Mouse (Mus musculus) bone marrow, adult 2 months (tissue): ENCODE measurements around the gene Pabpc4. TPM values are rescaled to one million over a fixed set of nuclear protein-coding genes. Genes with fewer than 3 reads are reported as not detected.

Source experiments
- H3K27ac ChIP-seq: fragments of 200-500 bp; 2 replicates; pipeline ENCODE4 v1.5.1; 2012; ENCODE audit warnings: low read depth, mild to moderate bottlenecking, control low read depth, inconsistent platforms, low read length; ENCODE audit not compliant: control insufficient read depth, poor library complexity, insufficient read depth
- H3K4me1 ChIP-seq: fragments of 200-500 bp; 2 replicates; pipeline ENCODE4 v1.6.1; 2011; ENCODE audit warnings: low read length; ENCODE audit not compliant: control insufficient read depth, insufficient read depth
- H3K4me3 ChIP-seq: fragments of 200-500 bp; replicated peaks from 2 replicates; pipeline ENCODE3; 2011; ENCODE audit warnings: mild to moderate bottlenecking, low read depth, low read length, control low read depth; ENCODE audit not compliant: control insufficient read depth
- CTCF ChIP-seq: fragments of 200-500 bp; IDR thresholded peaks from 2 replicates; pipeline ENCODE4 v1.5.1; 2011; ENCODE audit warnings: low read length, control low read depth; ENCODE audit not compliant: control insufficient read depth, insufficient read depth
- POLR2A ChIP-seq: fragments of 200-500 bp; IDR thresholded peaks from 2 replicates; pipeline ENCODE4 v1.6.1; 2011; ENCODE audit warnings: low read depth, mild to moderate bottlenecking, control low read depth, low read length, borderline replicate concordance; ENCODE audit not compliant: control insufficient read depth
- WGBS: fragments of 180-500 bp; shearing (Covaris S2); methylation state at CpG from one replicate; pipeline ENCODE4 v1.1.7; 2018; 5-methylcytosine and 5-hydroxymethylcytosine counted together
- polyA plus RNA-seq: library from polyadenylated mRNA; stranded (reverse); fragments of >200 nt; gene quantifications from 2 replicates; pipeline ENCODE4 v1.2.4, GENCODE M21; 2011; ENCODE audit warnings: low replicate concordance; ENCODE audit not compliant: missing spikeins, insufficient read depth, insufficient read length

The Pabpc4 gene
- polyA plus RNA-seq, 1 experiment: 150 TPM

DNA sequence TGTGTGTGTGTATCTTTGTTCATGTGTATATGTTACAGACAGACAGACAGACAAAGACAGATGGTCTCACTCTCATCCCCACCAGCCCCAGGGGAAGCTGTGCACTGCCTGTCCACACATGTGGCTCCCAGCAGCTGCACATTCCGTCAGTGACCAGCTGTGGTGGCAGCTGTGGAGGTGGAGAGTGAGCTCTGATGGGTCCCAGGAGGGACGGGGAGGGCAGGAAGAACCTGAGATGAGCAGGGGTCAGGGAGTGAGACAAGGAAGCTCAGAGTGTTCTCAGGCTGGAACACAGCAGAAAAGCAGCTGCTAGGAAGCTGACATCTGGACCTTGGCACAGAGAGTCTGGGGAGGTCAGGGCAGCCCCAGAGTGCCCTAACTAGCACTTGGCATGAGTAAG, 33.9 kb upstream of the Pabpc4 start:
- no peak for TF ChIP-seq CTCF
- TF ChIP-seq POLR2A: no peak
- H3K4me3 ChIP-seq: no peak overlapping the region
- 60% methylated on average over 2 of the region's 2 CpGs for WGBS
- no peaks in the 10 kb centered on the region; the same call in none of the 2 replicates for H3K4me1 ChIP-seq
- H3K27ac ChIP-seq: no peak overlapping the region

DNA sequence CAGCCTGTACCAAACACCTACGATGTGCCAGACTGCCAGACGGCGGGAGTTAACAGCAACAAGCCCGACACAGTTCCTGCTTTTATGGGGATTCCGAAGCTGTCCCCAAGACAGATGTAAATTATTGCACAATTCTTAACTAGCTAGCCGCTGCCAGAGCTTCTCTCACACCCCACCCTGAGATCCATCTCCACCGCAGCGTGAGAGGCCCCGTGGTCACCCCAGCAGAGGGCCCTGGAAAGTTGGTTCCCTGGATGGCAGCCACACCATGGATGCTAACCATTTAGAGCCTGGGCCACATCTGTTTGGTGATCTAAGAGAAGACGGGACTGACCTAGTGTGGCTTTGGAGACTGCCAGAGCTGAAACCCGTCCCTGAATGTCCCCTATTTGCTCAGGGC, 33.0 kb upstream of the Pabpc4 start:
- WGBS: 68% methylated on average over 11 of the region's 11 CpGs
- H3K4me1 ChIP-seq: no peaks in the 10 kb centered on the region; the same call in none of the 2 replicates
- H3K4me3 ChIP-seq: no peak overlapping the region
- H3K27ac ChIP-seq: no peak overlapping the region
- TF ChIP-seq CTCF: no peak
- TF ChIP-seq POLR2A: no peak

DNA sequence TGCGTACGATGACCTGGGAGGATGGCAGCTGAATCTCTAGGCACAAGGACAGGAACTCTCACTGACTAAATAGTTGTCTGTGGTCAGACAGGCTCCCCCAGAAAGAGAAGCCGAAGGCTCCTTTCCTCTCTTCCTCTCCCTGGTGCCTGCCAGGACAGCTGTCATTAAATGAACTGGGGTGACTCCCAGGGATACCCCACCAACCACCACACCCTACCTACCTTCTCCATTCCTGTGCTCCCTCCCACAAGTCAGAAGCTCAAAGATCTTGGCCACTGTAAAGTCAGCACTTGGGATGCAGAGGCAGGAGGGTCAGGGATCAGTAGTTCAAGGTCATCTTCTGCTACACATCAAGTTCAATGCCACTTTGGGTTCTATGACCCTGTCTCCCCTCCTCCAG, 29.3 kb upstream of the Pabpc4 start:
- 19% methylated on average over 3 of the region's 3 CpGs for WGBS
- H3K4me1 ChIP-seq: no peaks in the 10 kb centered on the region; the same call in none of the 2 replicates
- no peak overlapping the region for H3K27ac ChIP-seq
- no peak overlapping the region for H3K4me3 ChIP-seq
- TF ChIP-seq CTCF (no peak), POLR2A (no peak)

DNA sequence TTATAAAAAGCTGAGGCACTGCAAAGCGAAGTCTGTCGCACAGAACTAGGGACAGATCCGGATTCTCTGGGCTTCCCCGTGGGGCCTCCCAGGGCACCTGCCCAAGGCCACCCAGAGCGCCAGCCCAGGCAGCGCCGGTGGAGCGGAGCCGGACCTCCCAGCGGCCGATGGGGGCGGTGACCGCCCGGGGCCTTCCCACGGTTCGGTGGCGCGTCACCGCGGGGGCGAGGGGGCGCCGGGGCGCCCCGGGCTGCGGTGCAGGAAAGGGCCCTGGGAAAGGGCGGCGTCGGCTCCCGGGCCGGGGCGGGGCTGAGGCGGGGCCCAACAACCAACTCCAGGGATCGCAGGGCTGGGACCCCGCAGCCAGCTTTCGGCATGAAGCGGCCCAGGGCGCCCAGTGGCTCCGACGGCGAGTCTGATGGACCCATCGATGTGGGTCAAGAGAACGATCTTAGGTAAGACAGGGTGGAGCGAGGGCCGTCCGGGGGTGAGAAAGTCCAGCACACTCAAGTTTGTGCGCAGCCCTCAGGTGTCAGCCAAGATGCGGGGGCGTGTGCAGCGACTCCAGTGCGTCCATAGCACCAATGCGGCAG, 28.6 kb upstream of the Pabpc4 start, which contains the start of gene Heyl:
TSS of gene Heyl (plus strand) at position 65 of the 593 bp plus-strand sequence.
- TF ChIP-seq CTCF (no peak), POLR2A (no peak)
- H3K4me1 ChIP-seq: no peaks in the 10 kb centered on the region; the same call in none of the 2 replicates
- peak within 1 kb of the TSS; percentile 15 for H3K4me3 ChIP-seq
- no peak within 1 kb of the TSS for H3K27ac ChIP-seq
- WGBS: 5% methylated on average over 52 of the region's 52 CpGs

DNA sequence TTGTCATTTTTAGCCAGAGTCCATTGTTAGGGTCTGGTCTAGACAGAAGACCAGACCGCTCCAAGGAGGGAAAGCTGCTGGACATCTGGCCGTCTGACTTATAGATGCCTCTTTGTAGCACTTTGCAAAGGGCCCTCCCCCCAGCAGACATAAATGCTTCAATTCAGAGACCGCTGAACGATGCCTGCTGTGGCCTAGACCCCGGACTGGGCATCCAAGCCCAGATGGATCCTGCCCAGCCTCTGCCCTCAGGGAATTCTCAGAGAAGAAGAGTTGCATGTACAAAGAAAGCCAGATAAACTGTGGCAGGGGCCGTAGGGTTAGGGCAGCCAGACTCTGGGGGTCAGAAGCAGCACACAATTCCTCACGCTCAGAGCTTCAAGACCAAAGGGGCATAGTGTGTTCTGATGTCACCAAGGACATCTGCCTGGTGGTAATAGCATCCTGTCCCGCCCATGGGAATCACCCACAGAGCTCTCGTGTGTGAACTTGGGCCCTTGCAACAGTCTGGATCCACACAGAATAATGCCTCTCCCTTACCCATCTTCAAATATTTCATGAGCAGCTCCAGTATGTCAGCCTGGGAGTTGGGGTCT, 26.2 kb upstream of the Pabpc4 start:
- Histone ChIP-seq H3K4me3 (no peak overlapping the region), H3K27ac (no peak overlapping the region), H3K4me1 (no peaks in the 10 kb centered on the region; the same call in none of the 2 replicates)
- 68% methylated on average over 9 of the region's 9 CpGs for WGBS
- no peak for TF ChIP-seq POLR2A
- no peak for TF ChIP-seq CTCF

DNA sequence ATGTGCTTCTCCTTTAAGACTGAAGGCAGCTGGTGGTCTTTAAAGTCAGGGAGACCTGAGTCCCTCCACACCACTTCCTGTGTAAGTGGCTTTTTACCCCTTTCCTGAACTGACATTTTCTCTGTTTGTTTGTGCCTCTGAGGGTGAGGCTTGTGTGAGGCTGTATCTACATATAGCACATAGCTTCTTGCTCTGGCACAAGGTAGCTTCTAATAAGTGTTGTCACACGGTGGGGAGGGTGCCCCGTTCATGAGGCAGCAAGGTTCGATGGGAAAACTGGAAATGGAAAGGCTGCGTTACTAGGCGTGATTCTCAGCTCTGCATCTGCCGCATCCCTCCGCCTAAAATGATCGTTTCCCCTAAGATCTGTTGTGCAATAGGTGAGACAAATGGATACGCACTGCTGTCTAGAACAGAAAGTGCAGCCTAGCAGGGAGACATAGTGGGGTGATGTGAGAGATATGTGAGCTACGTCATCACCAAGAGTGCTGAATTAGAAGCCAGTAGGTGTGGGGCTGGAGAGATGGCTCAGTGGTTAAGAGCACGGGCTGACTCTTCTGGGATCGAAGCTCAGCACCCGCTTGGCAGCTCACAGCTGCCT, 25.6 kb upstream of the Pabpc4 start:
- Histone ChIP-seq H3K27ac (no peak overlapping the region), H3K4me3 (no peak overlapping the region), H3K4me1 (no peaks in the 10 kb centered on the region; the same call in none of the 2 replicates)
- 65% methylated on average over 13 of the region's 13 CpGs for WGBS
- TF ChIP-seq CTCF (no peak), POLR2A (no peak)

DNA sequence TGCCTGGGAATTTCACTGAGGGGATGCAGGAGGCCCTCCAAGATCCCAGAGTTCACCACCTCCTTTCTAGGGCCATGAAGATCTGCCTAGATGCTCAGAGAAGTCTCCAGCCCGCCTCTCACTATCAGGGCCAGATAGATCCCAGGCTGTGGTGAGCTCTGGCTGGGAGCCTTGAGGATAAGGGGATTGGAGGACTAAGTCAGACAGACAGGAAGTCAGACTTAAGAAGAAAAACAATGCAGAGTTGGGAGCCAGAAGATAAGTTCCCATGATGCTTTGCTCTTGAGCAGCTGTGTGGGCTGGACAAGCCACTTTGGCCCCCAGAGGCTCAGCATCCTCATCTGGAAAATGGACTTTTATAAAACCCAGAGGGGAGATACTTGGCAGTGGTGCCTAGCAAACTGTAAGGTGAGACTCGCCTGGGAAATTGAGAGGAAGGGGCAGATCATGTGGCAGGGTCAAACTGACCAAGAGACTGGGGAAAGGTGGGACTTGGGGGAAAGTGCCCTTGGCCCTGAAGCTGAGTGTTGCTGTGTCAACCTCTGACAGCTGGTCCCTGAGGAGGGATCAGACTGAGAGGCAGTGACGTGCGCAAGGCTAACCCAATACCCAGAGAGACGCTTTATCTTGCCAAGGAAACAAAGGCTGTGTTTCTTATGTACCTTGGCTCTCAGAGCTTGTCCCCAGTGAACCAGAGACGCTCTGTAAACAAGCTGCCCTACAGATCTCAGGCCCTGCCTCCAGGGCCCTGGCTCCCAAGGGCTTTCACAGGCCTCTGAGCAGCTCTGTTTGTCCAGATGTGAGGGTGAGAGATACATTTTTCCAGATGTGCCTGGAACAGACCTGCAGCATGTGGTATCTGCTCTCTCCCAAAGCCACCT, 24.5 kb upstream of the Pabpc4 start:
- peak overlapping the region; percentile 4 for H3K27ac ChIP-seq
- H3K4me1 ChIP-seq: no peaks in the 10 kb centered on the region; the same call in 1 of the 2 replicates
- 70% methylated on average over 6 of the region's 6 CpGs for WGBS
- no peak overlapping the region for H3K4me3 ChIP-seq
- TF ChIP-seq CTCF (no peak), POLR2A (no peak)

DNA sequence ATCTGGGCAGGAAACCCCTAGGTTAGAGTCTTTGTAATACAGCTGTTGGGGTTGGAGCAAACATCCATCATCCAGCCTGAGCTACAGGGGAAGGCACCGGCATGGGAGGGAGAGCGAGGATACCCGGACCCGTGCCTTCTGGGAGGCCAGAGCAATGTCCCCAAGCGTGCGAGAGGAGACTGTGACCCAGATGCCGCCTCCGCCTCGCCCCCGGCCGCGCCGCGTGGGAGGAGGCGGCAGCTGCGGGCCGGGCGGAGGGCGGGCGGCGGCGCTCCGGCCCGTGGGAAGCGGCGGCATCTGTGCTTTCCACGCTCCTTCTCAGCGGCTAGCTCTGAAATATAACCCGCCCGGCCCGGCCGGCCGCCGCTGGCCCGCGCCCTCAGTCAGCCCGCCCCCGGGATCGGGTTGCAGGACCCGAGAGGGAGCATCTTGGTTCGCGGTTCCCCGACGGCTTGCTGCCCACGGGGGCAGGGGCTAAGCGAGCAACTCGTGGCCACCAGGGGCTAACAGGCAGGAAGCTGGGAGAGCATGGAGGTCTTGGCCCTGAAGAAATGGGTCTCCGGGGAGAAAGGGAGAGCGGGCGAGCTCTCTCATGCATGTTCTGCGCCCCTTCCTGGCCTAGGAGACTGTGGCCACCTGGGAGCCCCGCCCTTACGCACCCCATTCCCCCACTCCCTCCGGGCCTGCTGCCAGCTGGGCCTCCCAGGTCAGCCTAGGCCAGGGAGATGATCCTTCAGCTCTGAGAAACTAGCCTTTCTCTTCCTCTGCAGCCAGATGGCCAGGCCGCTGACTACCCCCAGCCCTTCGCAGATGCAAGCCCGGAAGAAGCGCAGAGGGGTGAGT, 22.6 kb upstream of the Pabpc4 start:
- Histone ChIP-seq H3K4me3 (no peak overlapping the region), H3K4me1 (no peaks in the 10 kb centered on the region; the same call in 1 of the 2 replicates), H3K27ac (peak overlapping the region; percentile 6; the same call in 1 of the 2 replicates)
- WGBS: 11% methylated on average over 57 of the region's 58 CpGs
- no peak; the same call in 1 of the 2 replicates for TF ChIP-seq POLR2A
- no peak for TF ChIP-seq CTCF
